Mouse (Mus musculus) c-Kit-negative CD71-positive TER-119-positive erythroid progenitor cells, embryonic 14.5 days (primary cell): Measurements from ENCODE around the gene Otulinl.

Experiments used
- DNase-seq: peaks from one replicate; pipeline ENCODE4 v3.0.0-alpha.2; 2013; ENCODE audit warnings: low read depth, low spot score

The Otulinl gene

DNA sequence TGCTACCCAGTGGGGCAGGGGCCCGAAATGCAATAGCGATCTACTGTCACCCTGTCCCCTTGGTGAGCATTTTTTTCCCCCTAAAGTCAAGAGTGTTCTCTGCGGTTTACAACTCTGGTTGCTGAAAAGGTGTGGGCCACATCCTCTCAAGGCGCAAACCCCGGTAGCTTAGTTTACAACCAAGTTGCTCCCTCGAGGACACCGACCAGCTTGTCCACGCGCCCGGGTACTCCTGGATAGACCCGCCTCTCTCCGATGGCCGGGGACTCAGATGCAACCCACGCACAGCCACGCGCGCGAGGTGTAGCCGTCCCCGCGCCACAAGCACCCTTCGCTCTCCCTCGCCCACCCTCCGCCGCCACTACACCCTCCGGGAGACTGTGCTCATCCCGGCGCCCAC is 382 bp downstream of the Otulinl start:
- DNase-seq, result no peak

DNA sequence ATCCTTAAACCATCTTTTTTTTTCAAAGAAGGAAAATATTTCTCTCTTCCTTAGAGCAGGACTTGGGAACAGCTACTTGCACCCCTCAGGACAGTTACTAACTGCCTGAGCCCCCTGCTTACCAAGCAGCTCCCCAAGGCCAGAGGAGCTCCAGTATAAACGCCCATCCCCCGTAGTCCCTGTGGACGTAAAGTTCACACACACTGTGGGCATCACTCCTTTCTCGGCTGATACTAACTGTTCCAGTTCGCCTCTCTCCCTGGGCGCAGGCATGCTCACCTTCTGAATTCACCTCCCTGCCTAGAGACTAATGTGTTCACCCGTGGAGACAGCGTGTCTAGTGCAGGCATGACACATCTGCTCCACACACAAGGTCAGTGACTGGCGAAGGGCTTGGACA is 2.9 kb downstream of the Otulinl start:
- DNase-seq, result no peak

DNA sequence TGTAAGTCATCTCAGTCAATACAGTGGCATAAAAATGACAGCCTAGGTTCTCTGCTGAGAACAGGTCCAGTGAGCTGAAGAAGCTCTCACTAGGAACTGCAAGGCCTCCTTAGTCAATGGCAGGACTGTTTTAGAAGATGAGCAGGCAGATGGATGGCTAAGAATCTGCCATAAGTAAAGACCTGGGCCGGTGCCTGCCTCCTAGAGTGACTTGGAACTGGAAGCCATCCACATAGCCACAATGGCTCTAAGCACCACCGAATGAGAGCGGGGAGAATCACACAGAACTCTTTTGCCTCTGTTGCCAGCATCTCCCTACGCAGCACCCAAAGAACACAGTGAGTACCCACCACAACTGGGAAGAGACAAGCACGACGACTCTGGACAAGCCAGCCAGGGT is 3.6 kb downstream of the Otulinl start:
- DNase-seq, result no peak

DNA sequence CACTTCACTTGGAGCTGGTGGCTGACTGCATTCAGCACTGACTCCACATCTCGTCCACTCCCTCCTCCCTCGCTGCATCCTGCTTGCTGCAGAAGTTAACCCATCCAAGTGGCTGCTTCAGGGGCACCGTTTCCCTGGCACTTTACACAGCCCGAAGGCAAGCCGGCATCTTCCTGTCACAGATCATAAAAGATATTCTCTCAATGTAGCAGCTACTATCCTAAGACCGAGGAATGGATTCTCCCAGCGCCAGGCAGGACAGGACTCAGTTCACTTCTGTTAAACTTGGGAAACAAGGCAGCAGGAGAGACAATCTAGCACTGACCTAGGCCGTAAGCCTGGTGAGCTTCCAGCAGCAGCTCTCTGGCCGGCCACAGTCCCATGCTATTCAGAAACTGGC is 5.2 kb downstream of the Otulinl start:
- no peak for DNase-seq

DNA sequence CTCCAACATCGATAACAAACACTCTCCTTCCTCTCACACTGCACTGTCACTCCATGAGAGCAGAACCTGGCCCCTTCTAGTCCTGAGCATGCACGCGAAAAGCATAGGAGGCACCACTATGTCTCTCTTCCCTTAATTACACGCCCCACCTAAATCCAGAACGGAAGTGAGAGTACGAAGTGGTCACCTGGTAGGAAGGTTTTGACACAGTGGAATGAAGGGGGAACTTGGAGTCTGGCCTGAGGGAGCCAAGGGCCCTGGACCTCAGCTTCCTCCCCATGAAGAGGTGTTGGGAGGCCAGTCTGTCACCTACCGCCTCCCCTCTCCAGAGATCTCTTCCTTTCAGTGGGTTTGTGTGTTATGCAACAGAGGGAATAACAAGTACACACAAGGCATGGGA is 6.3 kb downstream of the Otulinl start:
- no peak for DNase-seq

DNA sequence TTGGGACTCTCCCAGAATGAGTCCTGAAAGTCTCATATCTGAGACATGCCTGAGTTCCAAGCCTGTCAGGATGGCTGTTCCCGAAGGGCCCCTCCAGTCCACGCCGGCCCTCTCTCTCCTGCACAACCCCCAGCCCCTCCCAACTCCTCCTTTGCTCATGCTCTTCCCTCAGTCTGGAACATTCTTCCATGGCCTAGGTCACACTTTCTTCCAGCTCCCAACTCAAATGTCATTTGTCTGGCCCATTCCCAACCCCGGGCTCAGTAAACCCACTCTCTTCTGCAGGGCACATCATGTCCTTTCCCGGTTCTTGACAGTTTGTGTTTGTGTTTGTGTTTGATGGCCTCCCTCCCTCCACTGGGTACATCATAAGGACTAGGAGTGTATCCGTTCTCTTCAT is 7.3 kb downstream of the Otulinl start:
- no peak for DNase-seq

DNA sequence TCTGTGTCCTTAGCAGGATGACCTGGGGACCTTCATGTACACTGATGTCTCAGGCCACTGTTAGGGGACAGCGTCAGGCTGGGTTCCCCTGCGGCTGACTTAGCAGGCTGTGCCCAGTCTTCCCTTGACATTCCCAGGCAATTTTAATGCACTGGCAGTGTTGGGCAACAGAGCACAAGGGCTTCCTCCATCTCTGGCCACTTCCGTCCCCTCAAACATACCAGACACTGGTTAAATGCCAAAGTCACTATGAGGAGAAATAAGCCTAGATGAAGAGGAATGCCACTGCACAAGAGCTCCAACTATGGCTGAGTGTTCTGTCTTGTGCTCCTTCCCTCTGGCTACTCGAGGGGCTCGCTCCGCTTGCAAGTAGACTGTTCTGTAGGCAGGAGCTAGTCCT is 8.2 kb downstream of the Otulinl start:
- DNase-seq, result no peak

DNA sequence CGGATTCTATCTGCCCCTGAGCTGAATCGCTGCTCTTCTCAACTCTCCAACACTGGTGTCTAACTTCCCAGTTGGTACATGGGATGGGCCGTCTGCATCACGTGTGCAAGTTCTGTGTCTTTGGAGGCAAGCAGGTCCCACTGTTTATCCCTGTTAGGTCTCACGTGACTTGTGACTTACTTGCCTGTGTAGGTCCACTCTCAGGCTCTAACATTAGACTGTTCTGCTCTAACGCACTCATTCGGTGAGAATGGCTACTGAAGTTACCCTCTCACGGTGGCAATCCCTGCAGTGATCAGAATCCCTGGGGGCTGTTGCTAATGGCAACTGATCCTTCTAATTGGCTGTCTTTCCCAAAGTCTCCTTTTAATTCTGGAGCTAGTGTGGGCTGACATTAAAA is 9.1 kb downstream of the Otulinl start:
- DNase-seq, result no peak

DNA sequence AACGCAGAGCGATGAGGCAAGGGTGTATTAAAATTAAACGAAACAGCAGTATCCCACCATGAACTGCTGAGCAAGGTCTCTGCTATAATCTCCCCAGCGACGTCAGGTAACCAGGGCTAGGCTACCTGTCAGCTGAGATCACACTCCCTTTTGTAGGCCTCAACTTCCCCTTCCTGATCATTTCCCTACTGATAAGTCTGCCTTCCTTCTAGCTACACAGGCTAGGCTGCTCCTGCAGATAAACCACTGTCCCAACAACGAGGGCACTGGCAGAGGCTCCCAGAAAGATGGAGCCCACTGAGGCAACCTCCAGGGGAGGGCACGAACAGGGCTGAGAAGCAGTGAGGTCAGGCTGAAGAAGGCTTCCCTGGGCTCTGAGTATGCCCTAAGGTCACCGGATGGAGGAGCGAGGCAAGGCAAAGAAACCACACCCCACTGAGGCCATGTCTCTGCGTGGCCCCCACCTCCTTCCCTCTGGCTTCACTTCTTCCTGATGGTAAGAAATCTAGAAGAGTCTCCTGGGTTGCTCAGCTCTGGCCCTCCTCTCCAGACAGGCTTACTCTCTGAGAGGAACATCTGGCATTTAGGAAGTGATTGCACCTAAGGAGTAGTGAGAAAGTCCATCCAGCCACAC is 9.7 kb downstream of the Otulinl start:
- DNase-seq, result no peak

DNA sequence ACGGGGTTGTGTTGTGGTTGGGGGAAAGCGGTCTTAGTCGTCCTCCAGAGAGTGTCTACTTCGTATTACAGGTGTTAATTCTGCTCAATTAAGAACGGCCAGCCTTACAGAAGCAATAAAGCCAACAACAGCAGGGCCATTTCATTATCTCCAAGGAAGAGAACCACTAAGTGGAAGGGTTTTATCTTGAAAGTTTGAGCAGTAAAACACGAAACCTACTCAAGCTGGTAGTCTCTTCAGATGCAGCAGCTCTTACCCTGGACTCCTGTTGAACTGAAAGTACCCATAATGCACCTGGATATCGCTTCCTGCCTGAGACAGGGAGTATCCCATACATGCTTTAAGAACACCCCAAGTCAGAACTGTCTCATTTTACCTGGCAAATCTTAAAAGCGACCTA is 10.7 kb downstream of the Otulinl start:
- no peak for DNase-seq

DNA sequence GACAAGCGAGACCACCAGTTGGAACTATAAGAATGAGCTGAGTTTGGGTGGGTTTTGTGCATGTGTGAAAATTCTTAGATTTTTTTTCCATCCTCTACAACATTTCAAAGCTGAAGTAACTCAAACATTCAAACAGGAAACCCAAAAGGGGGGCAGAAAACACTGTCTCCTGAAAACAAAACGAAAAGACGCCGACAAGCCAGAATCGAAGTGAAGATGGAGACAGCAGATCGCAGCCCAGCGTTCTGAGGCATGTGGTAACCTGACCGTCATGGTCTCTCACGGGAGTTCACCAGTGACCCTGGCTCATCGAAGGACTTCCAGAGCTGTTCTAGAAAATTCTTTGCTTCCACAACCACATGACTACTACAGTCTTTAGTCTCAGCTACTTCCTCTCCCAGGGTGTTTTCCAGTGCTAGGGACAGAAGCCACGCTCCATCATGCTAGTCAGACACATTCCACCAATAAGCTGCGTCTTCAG is 11.4 kb downstream of the Otulinl start:
- no peak for DNase-seq

DNA sequence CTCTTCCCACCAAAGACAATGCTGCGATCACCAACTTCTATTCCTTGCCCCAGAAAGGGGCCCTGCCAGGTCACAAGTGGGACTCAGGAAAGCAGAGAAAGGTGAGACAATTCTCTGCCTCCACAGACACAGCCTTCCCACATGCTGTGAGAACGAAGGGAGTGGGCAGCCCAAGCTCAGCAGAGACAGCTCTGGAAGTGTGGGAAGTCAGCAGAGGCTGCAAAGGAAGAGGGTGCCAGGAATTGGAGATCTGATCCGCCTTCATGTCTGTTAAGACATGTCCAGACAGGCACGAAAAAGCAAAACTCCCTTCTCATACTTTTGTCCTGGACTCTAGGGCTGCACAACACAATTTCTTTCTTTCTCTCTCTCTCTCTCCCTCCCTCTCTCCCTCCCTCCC is 12.1 kb downstream of the Otulinl start:
- DNase-seq, result no peak

DNA sequence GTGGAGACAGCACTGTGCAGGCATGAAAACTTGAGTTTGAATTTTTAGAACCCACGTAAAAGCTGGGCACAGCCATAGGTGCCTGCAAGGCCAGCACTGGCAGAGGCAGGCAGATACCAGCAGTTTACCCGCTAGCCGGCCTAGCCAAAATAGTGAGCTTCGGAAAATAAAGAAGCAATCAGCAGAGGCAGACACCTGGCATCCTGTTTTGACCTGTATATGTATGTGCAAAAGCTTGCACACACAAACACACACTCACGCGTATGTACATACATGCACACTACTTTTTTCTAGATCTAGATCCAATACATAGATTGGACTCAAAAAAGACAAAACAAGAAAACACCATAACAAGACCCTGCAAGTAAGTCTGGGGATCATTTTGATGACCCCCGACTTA is 12.8 kb downstream of the Otulinl start:
- DNase-seq, result no peak

DNA sequence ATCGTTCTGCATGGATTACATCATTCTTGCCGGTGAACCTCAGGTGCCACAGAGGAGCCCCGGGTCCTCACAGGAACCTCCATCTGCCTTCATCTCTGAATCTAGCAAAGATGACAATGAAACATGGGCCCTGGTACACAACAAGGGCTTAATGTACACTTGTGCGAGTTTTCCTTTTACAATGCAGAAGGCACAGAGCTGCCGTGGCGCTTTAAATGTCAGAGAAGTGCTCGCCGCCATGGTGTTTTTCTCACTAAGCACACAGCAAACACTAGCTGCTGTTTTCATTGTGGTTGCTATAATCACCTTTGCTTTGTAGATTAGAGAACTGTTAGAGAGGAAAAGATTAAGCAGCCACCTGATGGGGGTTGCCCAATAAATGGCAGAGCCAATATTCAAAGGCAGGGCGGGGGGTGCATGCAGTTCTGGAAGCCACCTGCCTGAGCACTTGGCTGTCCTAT is 13.3 kb downstream of the Otulinl start:
- DNase-seq, result no peak

DNA sequence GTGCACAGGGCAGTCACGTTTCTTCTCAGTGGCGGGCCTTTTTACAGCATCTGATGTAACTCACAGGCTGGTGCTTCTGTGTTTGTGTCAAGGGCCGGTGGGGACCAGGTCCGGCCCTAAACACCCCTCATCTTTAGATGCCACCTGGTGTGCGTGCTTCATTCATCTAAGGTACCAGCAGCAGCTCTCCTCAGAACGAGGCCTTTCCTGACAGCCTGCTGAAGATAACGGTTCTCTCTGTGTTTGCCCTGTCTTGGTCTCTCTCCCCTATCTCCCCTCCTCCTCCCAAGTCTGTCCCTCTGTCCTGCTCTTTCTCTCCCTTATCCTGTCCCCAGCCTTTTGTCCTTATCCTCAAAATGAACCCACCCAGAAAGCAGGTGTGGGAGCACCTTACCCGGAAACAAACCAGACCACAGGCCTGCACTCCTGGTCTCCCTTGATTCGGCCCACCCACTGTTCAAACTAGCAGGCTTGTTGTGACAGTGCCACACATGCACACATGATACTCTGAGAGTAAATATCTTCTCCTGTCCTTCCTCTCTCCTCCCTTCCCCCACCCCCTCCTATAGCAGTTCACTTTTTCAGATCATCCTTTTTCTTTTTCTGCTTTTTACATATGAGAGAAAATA is 14.4 kb downstream of the Otulinl start:
- no peak for DNase-seq

DNA sequence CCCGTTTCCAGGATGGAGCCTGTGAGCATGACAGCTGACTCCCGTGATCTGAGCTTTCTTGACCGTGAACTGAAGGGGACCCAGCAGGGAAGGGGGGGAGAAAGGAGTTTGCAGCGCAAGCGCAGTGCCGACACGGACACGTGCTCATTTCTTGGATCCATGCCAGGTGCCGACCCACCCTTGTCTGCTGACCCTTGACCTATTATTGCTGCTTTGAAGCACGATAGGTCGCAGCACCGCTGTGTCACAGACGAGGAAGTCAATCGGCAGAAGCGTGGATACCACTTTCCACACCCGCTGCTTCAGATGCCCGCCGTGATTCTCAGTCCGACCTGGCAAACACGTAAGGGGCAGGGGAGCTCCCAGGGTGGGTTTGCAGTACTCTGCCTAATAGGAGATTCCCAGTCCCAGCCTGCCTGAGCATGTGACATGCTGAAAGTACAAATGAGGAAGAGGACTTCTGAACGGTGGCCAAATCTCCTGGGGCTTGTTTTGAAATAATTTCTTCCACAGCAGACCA is 15.9 kb downstream of the Otulinl start:
- no peak for DNase-seq

DNA sequence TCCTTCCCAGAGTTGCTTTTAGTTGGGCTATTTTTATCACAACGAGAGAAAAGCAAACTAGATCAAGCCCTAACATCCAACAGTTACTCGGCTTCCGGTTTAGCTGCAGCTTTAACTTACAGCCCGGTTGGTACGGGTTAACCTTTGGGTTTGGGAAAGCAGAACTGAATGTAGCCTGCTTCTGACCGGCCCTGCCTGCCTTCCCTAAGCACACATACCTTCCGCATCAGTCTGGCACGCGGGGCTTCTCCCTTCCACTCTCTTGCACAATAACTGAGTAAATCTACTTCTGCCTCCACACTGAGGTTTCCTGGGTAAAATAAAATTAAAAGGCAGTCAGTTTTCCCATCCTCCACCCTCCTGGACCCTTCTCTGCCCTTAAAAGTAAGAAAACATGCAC is 17.3 kb downstream of the Otulinl start:
- no peak for DNase-seq

DNA sequence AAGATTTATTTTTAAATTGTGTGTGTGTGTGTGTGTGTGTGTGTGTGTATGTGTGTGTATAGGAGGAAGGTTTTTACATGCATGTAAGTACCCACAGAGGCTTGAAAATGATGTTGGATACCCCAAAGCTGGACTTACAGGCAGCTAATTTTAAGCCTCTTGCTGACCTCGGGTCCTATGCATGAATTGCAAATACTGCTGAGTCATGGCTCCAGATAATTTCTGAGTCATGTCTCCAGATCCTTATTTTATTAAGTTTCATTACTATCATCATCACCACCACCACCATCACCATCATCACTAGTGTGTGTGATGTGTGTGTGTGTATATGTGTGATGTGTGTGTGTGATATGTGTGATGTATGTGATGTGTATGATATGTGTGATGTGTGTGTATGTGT is 18.7 kb downstream of the Otulinl start:
- no peak for DNase-seq

DNA sequence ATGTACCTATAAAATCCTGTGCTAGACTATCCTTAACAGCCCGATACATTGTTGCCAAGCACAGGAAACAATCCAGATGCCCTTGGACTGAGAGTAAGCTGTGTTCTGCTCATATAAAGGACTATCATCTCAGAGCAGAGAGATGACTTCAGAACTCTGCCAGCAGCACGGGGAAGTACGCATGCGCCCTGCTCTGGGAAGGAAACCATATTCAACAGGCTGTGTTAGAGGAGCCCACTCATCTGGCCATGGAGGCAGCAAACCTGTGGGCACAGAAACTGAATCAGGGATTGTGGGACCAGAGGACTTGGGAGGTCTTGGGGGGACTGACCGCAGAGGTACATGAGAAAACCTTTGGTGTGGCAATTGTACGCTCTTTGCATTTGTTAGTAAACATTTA is 19.7 kb downstream of the Otulinl start:
- DNase-seq, result no peak

DNA sequence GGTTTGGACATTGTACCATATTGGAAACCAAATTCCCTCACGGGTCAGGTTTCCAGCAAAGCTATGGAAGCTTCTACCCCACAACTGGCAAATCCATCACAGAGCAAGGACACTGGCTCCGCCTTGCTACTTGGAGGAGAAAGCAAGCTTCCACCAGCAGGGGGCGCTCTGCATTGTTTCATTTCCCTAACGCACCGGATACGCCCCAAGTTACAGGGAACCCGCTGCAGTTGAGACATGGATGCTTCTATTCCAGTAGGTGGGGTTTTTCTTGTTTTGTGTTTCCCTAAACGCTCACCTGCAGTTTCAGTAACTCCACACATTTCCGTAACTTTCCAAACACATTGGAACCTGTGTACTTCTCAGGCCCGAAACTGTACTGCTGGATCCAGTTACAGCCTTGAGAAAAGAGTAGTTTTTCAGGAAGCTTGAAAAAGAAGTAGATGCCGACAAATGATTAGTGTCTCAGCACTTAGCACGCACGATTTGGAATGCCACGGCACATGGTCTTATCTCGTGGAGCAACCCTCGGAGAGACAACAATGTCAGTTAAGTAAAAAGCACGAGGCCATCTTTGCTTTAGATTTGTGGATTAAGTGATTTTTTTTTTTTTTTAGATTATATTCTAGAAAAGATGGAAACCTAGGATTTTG is 21.7 kb downstream of the Otulinl start:
- peak; percentile 38 for DNase-seq

DNA sequence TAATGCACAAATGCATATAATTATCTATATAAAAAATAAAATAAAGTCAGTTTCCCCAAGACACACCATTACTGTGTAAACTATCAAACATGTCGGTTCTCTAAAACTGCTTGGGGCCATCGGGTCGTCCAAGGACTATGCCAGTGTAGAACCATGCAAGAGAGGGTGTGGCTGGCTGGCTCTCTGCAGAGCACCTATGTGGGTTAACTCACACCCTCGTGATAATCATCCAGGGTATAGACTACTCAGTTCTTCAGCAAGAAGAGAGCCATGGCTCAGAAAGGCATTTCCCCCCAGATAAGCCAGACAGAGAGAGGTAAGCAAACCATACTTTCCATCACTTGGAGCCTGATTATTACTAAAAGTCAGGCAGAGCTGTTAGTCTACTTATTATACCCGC is 22.2 kb downstream of the Otulinl start:
- no peak for DNase-seq

DNA sequence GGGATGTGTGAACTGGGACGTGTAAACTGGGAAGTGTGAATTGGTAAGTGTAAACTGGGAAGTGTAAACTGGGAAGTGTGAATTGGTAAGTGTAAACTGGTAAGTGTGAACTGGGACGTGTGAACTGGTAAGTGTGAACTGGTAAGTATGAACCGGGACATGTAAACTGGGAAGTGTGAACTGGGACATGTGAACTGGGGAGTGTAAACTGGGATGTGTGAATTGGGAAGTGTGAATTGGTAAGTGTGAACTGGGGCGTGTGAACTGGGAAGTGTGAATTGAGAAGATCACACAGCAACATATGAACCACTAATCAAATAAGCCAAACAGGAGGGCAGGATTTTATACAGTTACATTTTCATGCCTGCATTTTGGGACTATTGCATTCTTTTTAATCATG is 23.0 kb downstream of the Otulinl start:
- DNase-seq, result no peak

DNA sequence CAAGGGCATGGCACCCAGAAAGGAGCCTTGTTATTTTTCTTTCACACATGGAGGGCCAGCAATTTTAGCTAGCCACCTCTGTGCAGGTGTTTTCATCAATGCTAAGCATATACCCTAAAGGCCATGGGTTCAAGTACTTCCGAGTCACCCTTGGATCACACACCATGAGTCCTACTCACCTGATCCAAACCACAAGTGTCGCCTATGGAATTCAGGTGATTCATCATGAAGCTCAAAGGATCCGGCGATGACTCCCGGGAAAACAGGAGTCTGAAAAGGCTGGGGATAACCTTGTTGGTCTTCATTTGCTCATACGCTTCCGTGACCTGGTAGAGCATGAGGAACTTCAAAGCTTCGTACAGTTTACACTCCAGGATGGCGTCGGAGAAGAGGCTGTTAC is 23.5 kb downstream of the Otulinl start:
- DNase-seq, result no peak
